Mouse (Mus musculus) MEL (cell line): ENCODE results near the gene Mok. TPM values are rescaled to one million over a fixed set of nuclear protein-coding genes. Genes with fewer than 3 reads are reported as not detected.

Experiments used
- DNase-seq: peaks from one replicate; pipeline ENCODE4 v3.0.0; 2011; ENCODE audit warnings: low read depth, low spot score
- H3K27ac ChIP-seq: 2 replicates; pipeline ENCODE4 v1.5.1; 2012; ENCODE audit warnings: low read depth, mild to moderate bottlenecking, control low read depth, low read length, moderate library complexity; ENCODE audit not compliant: control insufficient read depth
- H3K27me3 ChIP-seq, 2 experiments: fragments of 150-350 bp in 1 of 2; sonication (generic) in 1 of 2; 2 replicates each; pipeline ENCODE4 v1.6.1; 2012; ENCODE audit warnings: low read length in 2 of 2, mild to moderate bottlenecking in 2 of 2, improper control_type of control experiment in 1 of 2, moderate library complexity in 1 of 2; ENCODE audit not compliant: insufficient read depth in 2 of 2, control insufficient read depth in 1 of 2
- H3K36me3 ChIP-seq, 2 experiments: 2 replicates each; pipeline ENCODE4 v1.6.1; 2012 to 2014; ENCODE audit warnings: low read length in 2 of 2, improper control_type of control experiment in 1 of 2, inconsistent platforms in 1 of 2, mild to moderate bottlenecking in 1 of 2; ENCODE audit not compliant: insufficient read depth in 2 of 2, control insufficient read depth in 1 of 2
- H3K4me1 ChIP-seq, 2 experiments: fragments of 150-350 bp in 1 of 2; sonication (generic) in 1 of 2; 2 replicates each; pipeline ENCODE4 v1.6.1; 2012; ENCODE audit warnings: low read length in 2 of 2, improper control_type of control experiment in 1 of 2, mild to moderate bottlenecking in 1 of 2; ENCODE audit not compliant: insufficient read depth in 2 of 2, control insufficient read depth in 1 of 2
- H3K4me3 ChIP-seq, 2 experiments: fragments of 150-350 bp in 1 of 2; sonication (generic) in 1 of 2; 2 replicates each; pipeline ENCODE4 v1.5.1; 2012; ENCODE audit warnings: low read depth in 2 of 2, low read length in 2 of 2, mild to moderate bottlenecking in 2 of 2, moderate library complexity in 2 of 2, control low read depth in 1 of 2, improper control_type of control experiment in 1 of 2; ENCODE audit not compliant: control insufficient read depth in 1 of 2, insufficient read depth in 1 of 2
- H3K79me2 ChIP-seq: 2 replicates; pipeline ENCODE4 v1.6.1; 2012; ENCODE audit warnings: mild to moderate bottlenecking, low read length, moderate library complexity; ENCODE audit not compliant: control insufficient read depth, poor library complexity, insufficient read depth
- H3K9ac ChIP-seq: 2 replicates; pipeline ENCODE4 v1.6.1; 2012; ENCODE audit warnings: low read depth, mild to moderate bottlenecking, control low read depth, low read length, moderate library complexity; ENCODE audit not compliant: control insufficient read depth, poor library complexity, severe bottlenecking
- H3K9me3 ChIP-seq: fragments of 150-350 bp; sonication (generic); replicated peaks from 2 replicates; pipeline ENCODE4 v1.6.1; 2012; ENCODE audit warnings: mild to moderate bottlenecking, low read length, improper control_type of control experiment, moderate library complexity; ENCODE audit not compliant: insufficient read depth
- CHD2 ChIP-seq: IDR thresholded peaks from 2 replicates; pipeline ENCODE4 v1.6.1; 2011; ENCODE audit warnings: low read length, improper control_type of control experiment
- EP300 ChIP-seq, 2 experiments: IDR thresholded peaks; 2 replicates each; pipeline ENCODE4 v1.6.1; 2011; ENCODE audit warnings: improper control_type of control experiment in 2 of 2, low read length in 2 of 2, low read depth in 1 of 2, mild to moderate bottlenecking in 1 of 2
- ETS1 ChIP-seq: IDR thresholded peaks from 2 replicates; pipeline ENCODE4 v1.6.1; 2012; ENCODE audit warnings: low read depth, mild to moderate bottlenecking, inconsistent platforms, low read length, improper control_type of control experiment, moderate library complexity
- GABPA ChIP-seq: IDR thresholded peaks from 2 replicates; pipeline ENCODE4 v1.6.1; 2012; ENCODE audit warnings: low read depth, mild to moderate bottlenecking, inconsistent platforms, low read length, improper control_type of control experiment, moderate library complexity
- GATA1 ChIP-seq: IDR thresholded peaks from 2 replicates; pipeline ENCODE4 v1.6.1; 2011; ENCODE audit warnings: low read depth, low read length, improper control_type of control experiment
- KAT2A ChIP-seq: conservative IDR thresholded peaks from 2 replicates; pipeline ENCODE4 v1.6.1; 2012; ENCODE audit warnings: low read depth, low read length, improper control_type of control experiment, inconsistent platforms
- MAFK ChIP-seq: IDR thresholded peaks from 2 replicates; pipeline ENCODE4 v1.6.1; 2011; ENCODE audit warnings: low read depth, mild to moderate bottlenecking, low read length, improper control_type of control experiment, borderline replicate concordance
- MXI1 ChIP-seq: IDR thresholded peaks from 2 replicates; pipeline ENCODE4 v1.6.1; 2011; ENCODE audit warnings: mild to moderate bottlenecking, low read depth, low read length, improper control_type of control experiment
- MYB ChIP-seq: IDR thresholded peaks from 2 replicates; pipeline ENCODE4 v1.6.1; 2011; ENCODE audit warnings: mild to moderate bottlenecking, low read depth, low read length, improper control_type of control experiment
- POLR2AphosphoS2 ChIP-seq: IDR thresholded peaks from 2 replicates; pipeline ENCODE4 v1.6.1; 2011; ENCODE audit warnings: low read length, improper control_type of control experiment
- SIN3A ChIP-seq: IDR thresholded peaks from 2 replicates; pipeline ENCODE4 v1.6.1; 2012; ENCODE audit warnings: low read length, improper control_type of control experiment, inconsistent platforms
- SMC3 ChIP-seq: IDR thresholded peaks from 2 replicates; pipeline ENCODE4 v1.6.1; 2011; ENCODE audit warnings: low read depth, low read length, improper control_type of control experiment
- TAL1 ChIP-seq: IDR thresholded peaks from 2 replicates; pipeline ENCODE4 v1.6.1; 2012; ENCODE audit warnings: mild to moderate bottlenecking, inconsistent platforms, low read length, moderate library complexity, mixed read lengths
- TBP ChIP-seq: IDR thresholded peaks from 2 replicates; pipeline ENCODE4 v1.8.0; 2011; ENCODE audit warnings: low read depth, low read length, improper control_type of control experiment
- TCF12 ChIP-seq: IDR thresholded peaks from 2 replicates; pipeline ENCODE4 v1.6.1; 2014; ENCODE audit warnings: low read depth, mild to moderate bottlenecking, inconsistent platforms, low read length, improper control_type of control experiment, moderate library complexity
- USF2 ChIP-seq, 2 experiments: IDR thresholded peaks; 2 replicates each; pipeline ENCODE4 v1.6.1; 2011 to 2012; ENCODE audit warnings: improper control_type of control experiment in 2 of 2, low read length in 2 of 2, borderline replicate concordance in 1 of 2, inconsistent platforms in 1 of 2, low read depth in 1 of 2, mild to moderate bottlenecking in 1 of 2; ENCODE audit not compliant: insufficient read depth in 1 of 2
- ZC3H11A ChIP-seq: IDR thresholded peaks from 2 replicates; pipeline ENCODE4 v1.6.1; 2012; ENCODE audit warnings: low read depth, mild to moderate bottlenecking, inconsistent platforms, low read length, improper control_type of control experiment
- ZKSCAN1 ChIP-seq: IDR thresholded peaks from 2 replicates; pipeline ENCODE4 v1.6.1; 2012; ENCODE audit warnings: low read depth, mild to moderate bottlenecking, inconsistent platforms, low read length, improper control_type of control experiment, moderate library complexity
- ZNF384 ChIP-seq: IDR thresholded peaks from 2 replicates; pipeline ENCODE4 v1.6.1; 2012; ENCODE audit warnings: low read depth, mild to moderate bottlenecking, inconsistent platforms, low read length, improper control_type of control experiment
- polyA plus RNA-seq, 2 experiments: library from polyadenylated mRNA; stranded (reverse) in 1 of 2; unstranded in 1 of 2; fragments of >175 nt in 1 of 2; fragments of >200 nt in 1 of 2; gene quantifications; 2 replicates each; pipeline versions ENCODE4 v1.2.1 to v1.2.4; 2012; ENCODE audit warnings: low replicate concordance in 2 of 2, low read depth in 1 of 2; ENCODE audit not compliant: insufficient read length in 2 of 2, insufficient read depth in 1 of 2, missing spikeins in 1 of 2
- total RNA-seq: library from RNA; depleted of rRNA; stranded (reverse); fragments of 300-350 nt; gene quantifications from 2 replicates; pipeline ENCODE4 v1.2.3, GENCODE M21; 2012

The Mok gene
- total and polyA plus RNA-seq, 3 experiments = 0.39 to 1.6 TPM; not detected in 1

DNA sequence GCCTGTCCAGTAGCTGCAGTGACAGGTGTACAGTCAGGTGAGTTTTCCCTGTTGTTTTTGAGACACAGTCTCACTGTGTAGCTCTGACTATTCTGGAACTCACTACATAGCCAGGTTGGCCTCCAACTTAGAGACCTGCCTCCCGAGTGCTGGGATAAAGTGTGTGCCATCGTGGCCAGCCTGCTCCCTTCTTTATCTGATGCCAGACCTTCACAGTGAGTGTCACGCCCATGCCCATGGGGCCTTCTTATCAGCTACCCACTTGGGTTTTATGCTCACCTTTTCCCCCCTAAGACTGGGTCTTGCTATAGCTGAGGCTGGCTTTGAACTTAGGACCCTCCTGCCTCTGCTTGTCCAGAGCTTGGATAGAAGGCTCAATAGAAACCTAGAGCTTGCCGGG lies 29.4 kb upstream of the Mok start:
- Histone ChIP-seq H3K79me2 (no peaks in the 10 kb centered on the region), H3K9ac (no peak overlapping the region), H3K4me3 (no peak overlapping the region), H3K36me3 (peaks cover 0 to 7% of the 10 kb centered on the region in 2 experiments; a peak in 2 of 4 replicates), H3K27ac (no peak overlapping the region), H3K4me1 (peaks cover 0 to 9% of the 10 kb centered on the region in 2 experiments; a peak in 2 of 4 replicates), H3K9me3 (no peaks in the 10 kb centered on the region), H3K27me3 (no peaks in the 10 kb centered on the region)
- DNase-seq = no peak
- TF ChIP-seq GATA1 (no peak), MXI1 (no peak), ZKSCAN1 (no peak), KAT2A (no peak), MAFK (no peak), ETS1 (no peak)

DNA sequence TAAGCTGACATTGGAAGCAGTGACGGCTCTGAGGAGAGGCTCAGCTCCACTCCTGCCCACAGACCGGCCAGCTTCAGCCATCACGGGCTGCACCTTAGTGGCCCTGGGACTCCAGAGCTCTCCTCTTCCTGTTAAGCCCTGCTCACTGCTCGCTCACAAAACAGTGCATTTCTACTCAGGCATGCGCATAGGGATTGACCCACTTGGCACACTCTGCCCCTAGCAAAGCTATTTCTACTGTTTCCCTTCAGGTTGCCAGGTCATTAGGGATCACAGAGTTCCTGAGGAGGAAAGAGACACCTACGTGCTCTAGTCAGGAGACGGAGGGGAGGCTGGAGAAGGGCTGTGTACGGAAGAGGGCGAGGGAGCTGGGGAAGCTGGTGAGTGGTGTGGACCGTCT lies 25.2 kb upstream of the Mok start:
- no peaks in the 10 kb centered on the region for H3K79me2 ChIP-seq
- TF ChIP-seq USF2 (IDR thresholded peaks at IDR 0.05; ENCODE audit: borderline replicate concordance in 1 of 2, insufficient read depth in 1 of 2, low read depth in 1 of 2, low read length in 2 of 2) (no peak), ZKSCAN1 (no peak), CHD2 (no peak), ETS1 (no peak), MAFK (no peak), GABPA (no peak), EP300 (IDR thresholded peaks at IDR 0.05; ENCODE audit: low read depth in 1 of 2, low read length in 2 of 2) (no peak), TAL1 (no peak), SIN3A (no peak), POLR2AphosphoS2 (no peak), ZNF384 (no peak), SMC3 (no peak), TCF12 (no peak), TBP (no peak), MYB (no peak), ZC3H11A (no peak)
- peaks cover 0 to 7% of the 10 kb centered on the region in 2 experiments; a peak in 3 of 4 replicates for H3K36me3 ChIP-seq
- H3K27me3 ChIP-seq = no peaks in the 10 kb centered on the region
- no peak overlapping the region for H3K27ac ChIP-seq
- no peak overlapping the region for H3K9ac ChIP-seq
- H3K4me1 ChIP-seq = peaks cover 0 to 19% of the 10 kb centered on the region in 2 experiments; a peak in 2 of 4 replicates
- H3K9me3 ChIP-seq = no peaks in the 10 kb centered on the region
- H3K4me3 ChIP-seq = no peak overlapping the region
- no peak for DNase-seq
